Mouse (Mus musculus) kidney, adult 2 months (tissue): ENCODE data around the gene Zfyve1. TPM values are rescaled to one million over a fixed set of nuclear protein-coding genes. Genes with fewer than 3 reads are reported as not detected.

Experiments
- DNase-seq: peaks from one replicate; pipeline ENCODE4 v3.0.0; 2021
- H3K27ac ChIP-seq: fragments of 200-500 bp; 2 replicates; pipeline ENCODE4 v1.5.1; 2012; ENCODE audit warnings: low read depth, low read length, control low read depth, inconsistent platforms; ENCODE audit not compliant: insufficient read depth
- H3K27me3 ChIP-seq: fragments of 200-500 bp; replicated peaks from 2 replicates; pipeline ENCODE4 v1.6.1; 2012; ENCODE audit warnings: mild to moderate bottlenecking, moderate library complexity, low read length, inconsistent platforms; ENCODE audit not compliant: control insufficient read depth, insufficient read depth
- H3K36me3 ChIP-seq: fragments of 200-500 bp; 2 replicates; pipeline ENCODE4 v1.6.1; 2012; ENCODE audit warnings: mild to moderate bottlenecking, moderate library complexity, low read length, inconsistent platforms; ENCODE audit not compliant: control insufficient read depth, insufficient read depth
- H3K4me1 ChIP-seq: fragments of 200-500 bp; 2 replicates; pipeline ENCODE4 v1.6.1; 2011; ENCODE audit warnings: low read length; ENCODE audit not compliant: control insufficient read depth, insufficient read depth
- H3K4me3 ChIP-seq: fragments of 200-500 bp; 2 replicates; pipeline ENCODE4 v1.5.1; 2011; ENCODE audit warnings: mild to moderate bottlenecking, low read depth, low read length, control low read depth; ENCODE audit not compliant: insufficient read depth
- CTCF ChIP-seq: fragments of 200-500 bp; conservative IDR thresholded peaks from 2 replicates; pipeline ENCODE4 v1.5.1; 2011; ENCODE audit warnings: low read depth, mild to moderate bottlenecking, control low read depth, low read length, moderate library complexity, mixed read lengths; ENCODE audit not compliant: insufficient read depth, insufficient read length
- POLR2A ChIP-seq: fragments of 200-500 bp; IDR thresholded peaks from one replicate; pipeline ENCODE4 v1.6.1; 2011; ENCODE audit warnings: low read depth, low read length, control low read depth
- WGBS: fragments of 180-500 bp; shearing (Covaris S2); methylation state at CpG from one replicate; pipeline ENCODE4 v1.1.7; 2018; 5-methylcytosine and 5-hydroxymethylcytosine counted together
- polyA plus RNA-seq: library from polyadenylated mRNA; depleted of rRNA; stranded (reverse); fragments of >200 nt; gene quantifications from 2 replicates; pipeline ENCODE4 v1.2.3, GENCODE M21; 2012

Zfyve1 gene
- polyA plus RNA-seq, 1 experiment, result 29.0 TPM

DNA sequence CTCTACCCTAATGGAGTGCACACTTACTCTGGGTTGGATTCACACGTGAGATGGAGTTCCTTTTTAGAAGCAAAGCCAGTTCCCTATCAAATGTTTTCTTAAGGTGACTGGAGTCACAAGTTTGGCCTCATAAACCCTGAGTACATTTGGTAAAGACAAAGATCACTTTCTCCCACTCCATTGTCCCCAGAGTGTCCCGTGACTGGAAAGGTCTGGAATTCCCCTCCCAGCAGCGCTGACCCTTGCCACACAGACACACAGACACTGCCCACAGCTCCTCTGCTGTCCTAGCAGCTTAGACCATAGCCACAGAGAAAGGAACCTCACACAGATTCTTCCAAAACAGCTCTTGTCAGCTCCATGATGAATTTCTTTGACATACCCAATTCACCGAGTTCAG is 14.9 kb downstream of the Zfyve1 start:
- H3K4me1 ChIP-seq, result peaks cover 19% of the 10 kb centered on the region
- TF ChIP-seq POLR2A (no peak), CTCF (no peak)
- WGBS, result 31% methylated on average over 4 of the region's 4 CpGs
- no peaks in the 10 kb centered on the region; the same call in 1 of the 2 replicates for H3K36me3 ChIP-seq
- H3K27ac ChIP-seq, result peak overlapping the region; percentile 7; the same call in 1 of the 2 replicates
- no peaks in the 10 kb centered on the region for H3K27me3 ChIP-seq
- no peak overlapping the region for H3K4me3 ChIP-seq
- DNase-seq, result peak; percentile 71

DNA sequence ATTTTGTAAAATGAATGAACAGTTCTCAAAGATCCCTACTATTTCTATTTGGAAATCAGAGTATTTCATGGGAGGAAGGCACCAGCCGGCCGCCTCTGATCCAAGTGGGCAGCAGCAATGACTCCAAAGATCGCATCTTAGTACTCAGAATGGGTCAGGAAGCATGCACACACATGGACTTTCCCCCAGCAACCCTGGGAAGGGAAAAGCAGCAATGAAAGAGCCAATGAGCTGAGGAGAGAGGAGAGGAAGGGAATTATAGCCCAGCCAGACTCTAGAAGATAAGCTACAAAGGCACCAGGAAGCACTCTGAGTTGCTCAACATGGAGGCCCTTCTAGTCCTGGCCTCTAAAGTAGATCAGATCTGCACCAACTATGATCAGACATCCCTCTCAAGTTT is 16.7 kb downstream of the Zfyve1 start:
- Histone ChIP-seq H3K4me1 (peaks cover 19% of the 10 kb centered on the region), H3K4me3 (no peak overlapping the region), H3K27ac (peak overlapping the region; percentile 76), H3K27me3 (no peaks in the 10 kb centered on the region), H3K36me3 (no peaks in the 10 kb centered on the region; the same call in 1 of the 2 replicates)
- DNase-seq, result peak; percentile 79
- 65% methylated on average over 3 of the region's 3 CpGs for WGBS
- TF ChIP-seq CTCF (no peak), POLR2A (no peak)

DNA sequence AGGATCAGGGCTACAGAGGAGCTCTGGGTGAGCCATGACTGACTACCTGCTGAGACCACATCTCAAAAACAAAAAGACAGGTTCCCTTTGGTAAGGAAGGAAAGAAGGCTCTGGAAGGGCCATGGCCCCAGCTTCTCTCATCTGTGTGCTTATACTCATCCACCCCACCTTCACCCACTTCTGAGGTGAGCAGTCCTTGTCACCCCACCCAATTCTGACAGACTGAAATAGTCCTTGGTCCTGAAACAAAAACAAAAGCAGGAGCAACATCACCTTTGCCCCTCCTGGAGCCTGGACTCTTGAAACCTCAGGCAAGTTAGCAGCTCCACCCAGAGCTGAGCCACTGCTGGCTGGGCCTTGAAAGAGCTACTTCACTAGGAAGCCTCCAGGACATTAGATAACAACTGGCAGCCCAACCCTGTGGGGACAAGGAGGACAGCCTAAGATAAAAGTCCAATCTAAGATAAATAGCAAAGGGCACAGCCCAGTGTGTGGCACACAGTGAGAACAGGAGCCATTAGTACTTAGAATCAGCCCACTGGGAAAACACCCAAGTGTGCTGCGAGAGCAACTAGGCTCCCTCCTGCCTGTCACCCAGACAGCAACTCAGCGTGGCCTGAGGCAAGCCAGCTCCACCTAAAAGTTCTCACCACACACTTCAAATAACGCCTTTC is 18.0 kb downstream of the Zfyve1 start:
- Histone ChIP-seq H3K36me3 (no peaks in the 10 kb centered on the region; the same call in 1 of the 2 replicates), H3K4me1 (peaks cover 19% of the 10 kb centered on the region), H3K4me3 (no peak overlapping the region), H3K27me3 (no peaks in the 10 kb centered on the region), H3K27ac (peak overlapping the region; percentile 30)
- no peak for TF ChIP-seq CTCF
- TF ChIP-seq POLR2A, result no peak
- DNase-seq, result peak; percentile 88
- 32% methylated on average over 3 of the region's 3 CpGs for WGBS

DNA sequence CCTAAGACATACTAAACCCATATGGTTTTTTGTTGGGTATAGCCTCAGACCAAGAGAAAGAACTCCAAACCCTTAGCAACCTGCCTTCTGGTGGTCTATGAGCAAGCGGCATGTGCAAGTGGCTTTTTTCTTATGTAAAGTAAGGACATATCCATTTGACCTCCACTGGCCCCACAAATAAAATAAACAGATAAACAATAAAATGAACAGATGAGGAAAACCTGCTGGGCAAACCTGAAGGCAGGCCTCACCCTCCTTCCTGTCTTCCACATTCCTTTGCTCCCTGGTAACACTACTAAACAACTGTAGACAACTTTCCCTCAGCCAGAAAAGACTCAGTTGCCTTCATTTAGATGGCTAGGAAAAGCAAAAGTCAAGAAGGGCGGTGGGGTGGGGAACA is 18.7 kb downstream of the Zfyve1 start:
- no peak overlapping the region for H3K4me3 ChIP-seq
- H3K4me1 ChIP-seq, result peaks cover 19% of the 10 kb centered on the region
- no peaks in the 10 kb centered on the region; the same call in 1 of the 2 replicates for H3K36me3 ChIP-seq
- 98% methylated on average over 2 of the region's 2 CpGs for WGBS
- no peaks in the 10 kb centered on the region for H3K27me3 ChIP-seq
- no peak for DNase-seq
- TF ChIP-seq CTCF, result no peak
- no peak for TF ChIP-seq POLR2A
- H3K27ac ChIP-seq, result no peak overlapping the region

GRCm38 (mm10) chr12:83577445-83577844 is 19.6 kb downstream of the Zfyve1 start:
- WGBS, result 95% methylated on average over 5 of the region's 5 CpGs
- TF ChIP-seq CTCF, result no peak
- TF ChIP-seq POLR2A, result no peak
- no peak for DNase-seq
- H3K36me3 ChIP-seq, result no peaks in the 10 kb centered on the region; the same call in 1 of the 2 replicates
- no peak overlapping the region for H3K27ac ChIP-seq
- H3K4me1 ChIP-seq, result peaks cover 19% of the 10 kb centered on the region
- no peak overlapping the region for H3K4me3 ChIP-seq
- no peaks in the 10 kb centered on the region for H3K27me3 ChIP-seq

- Histone ChIP-seq H3K4me3 (no peak overlapping the region), H3K4me1 (no peaks in the 10 kb centered on the region), H3K36me3 (peaks cover 1% of the 10 kb centered on the region; the same call in 1 of the 2 replicates), H3K27ac (no peak overlapping the region), H3K27me3 (no peaks in the 10 kb centered on the region)
- 65% methylated on average over 5 of the region's 5 CpGs for WGBS
- no peak for TF ChIP-seq POLR2A
- TF ChIP-seq CTCF, result no peak
- DNase-seq, result no peak
These were observed 24.3 kb downstream of the Zfyve1 start for GRCm38 (mm10) chr12:83572717-83573116.

- no peak for TF ChIP-seq POLR2A
- Histone ChIP-seq H3K4me3 (no peak overlapping the region), H3K27ac (no peak overlapping the region), H3K36me3 (peaks cover 3% of the 10 kb centered on the region), H3K27me3 (no peaks in the 10 kb centered on the region), H3K4me1 (no peaks in the 10 kb centered on the region)
- 84% methylated on average over 3 of the region's 3 CpGs for WGBS
- no peak for DNase-seq
These were observed 27.2 kb downstream of the Zfyve1 start for GRCm38 (mm10) chr12:83569866-83570265.
